Mouse (Mus musculus): ENCODE measurements at regions not wholly inside any gene's neighbourhood (a gene's known extent, or its start where the extent isn't known, plus 50 kb on each side); places are given as distances from the start of the nearest gene placed in this dataset.

DNA sequence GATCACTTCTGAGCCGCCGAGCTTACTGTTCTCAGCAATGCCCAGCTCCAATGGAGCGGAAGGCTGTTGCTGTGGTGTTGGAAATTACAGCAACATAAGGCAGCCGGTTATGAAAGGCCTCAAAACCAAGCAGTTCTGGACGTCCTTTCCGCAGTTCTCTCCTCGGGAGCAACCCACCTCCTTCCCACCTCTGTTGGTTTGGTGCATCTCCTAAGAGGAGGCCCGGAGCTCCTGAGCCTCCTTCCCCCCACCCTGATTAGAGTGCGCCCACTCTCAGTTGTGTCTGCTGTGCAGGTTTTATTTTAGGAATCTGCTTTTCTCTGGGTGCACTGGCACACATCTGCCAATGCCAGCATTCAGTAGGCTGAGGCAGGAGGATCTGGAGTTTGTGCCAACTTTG lies 144.0 kb downstream of the Mtx3 start:
- no peak overlapping the region for H3K9ac ChIP-seq (replicated peaks)
- TF ChIP-seq EP300 (IDR thresholded peaks at IDR 0.05; ENCODE audit: low read depth), result no peak
- H3K4me2 ChIP-seq (ENCODE audit: low read depth), result no peak overlapping the region
- H3K4me1 ChIP-seq (replicated peaks; ENCODE audit: control insufficient read depth in 2 of 2, insufficient read depth in 2 of 2, low read length in 1 of 2), result no peaks in the 10 kb centered on the region
- no peaks in the 10 kb centered on the region for H3K36me3 ChIP-seq (replicated peaks; ENCODE audit: control insufficient read depth, insufficient read depth, low read depth)
- DNase-seq (ENCODE audit: low read depth in 3 of 3, low spot score in 3 of 3), result no peak
- H3K9me3 ChIP-seq (ENCODE audit: control insufficient read depth, low read length), result no peaks in the 10 kb centered on the region
- no peak overlapping the region for H3K27ac ChIP-seq
- no peaks in the 10 kb centered on the region for H3K27me3 ChIP-seq (ENCODE audit: control insufficient read depth, insufficient read depth, low read length)
- H3K4me3 ChIP-seq (ENCODE audit: insufficient read depth in 1 of 2, low read depth in 2 of 2, low read length in 2 of 2), result no peak overlapping the region
- 65% methylated on average over 9 of the region's 9 CpGs for WGBS (ENCODE audit: insufficient replicate concordance)
- ATAC-seq (ENCODE audit: insufficient read depth), result no peak

- Histone ChIP-seq H3K4me3 (ENCODE audit: insufficient read depth in 1 of 2, low read depth in 2 of 2, low read length in 2 of 2) (no peak overlapping the region), H3K27me3 (ENCODE audit: control insufficient read depth, insufficient read depth, low read length) (no peaks in the 10 kb centered on the region), H3K27ac (no peak overlapping the region), H3K9me3 (ENCODE audit: control insufficient read depth, low read length) (no peaks in the 10 kb centered on the region), H3K4me2 (ENCODE audit: low read depth) (no peak overlapping the region), H3K36me3 (replicated peaks; ENCODE audit: control insufficient read depth, insufficient read depth, low read depth) (no peaks in the 10 kb centered on the region), H3K4me1 (replicated peaks; ENCODE audit: control insufficient read depth in 2 of 2, insufficient read depth in 2 of 2, low read length in 1 of 2) (no peaks in the 10 kb centered on the region), H3K9ac (replicated peaks) (no peak overlapping the region)
- WGBS (ENCODE audit: insufficient replicate concordance), result 64% methylated on average over 14 of the region's 14 CpGs
- DNase-seq (ENCODE audit: low read depth in 3 of 3, low spot score in 3 of 3) (no peak), ATAC-seq (ENCODE audit: insufficient read depth) (no peak)
- TF ChIP-seq CTCF (IDR thresholded peaks at IDR 0.05; ENCODE audit: low read depth), result no peak
- TF ChIP-seq EP300 (IDR thresholded peaks at IDR 0.05; ENCODE audit: low read depth), result no peak
Observed at GRCm38 (mm10) chr13:92990316-92991206, 146.0 kb downstream of the Mtx3 start.
